ENCODE assay signal across 9 mouse cellular contexts in genomic region chr5:113490033-113490432, GRCm38 (mm10). TPM values are rescaled to one million over a fixed set of nuclear protein-coding genes. Genes with fewer than 3 reads are reported as not detected.
A peak's percentile ranks its signal among the peaks of the same experiment; 100 is the strongest.
DNase-seq lines count a peak whose midpoint lies in the region; ATAC-seq and TF ChIP-seq lines count a peak whose summit lies in the region.
"Had no signal": no experiment of that assay in that cellular context is flagged by ENCODE, and none has a peak within 500 bp of the region (broad histone marks: within the 10 kb centered on the region; RNA-seq: fewer than 3 reads in every experiment).

Wscd2 (plus strand) TSS chr5:113490333.

- H3K4me3 ChIP-seq in kidney, adult 2 months (ENCODE audit: insufficient read depth, low read depth, low read length) = peak within 1 kb of the TSS; percentile 18
- peak within 1 kb of the TSS; percentile 90 for H3K4me3 ChIP-seq in cortical plate, adult 2 months (ENCODE audit: insufficient read depth, low read length)
- H3K4me3 ChIP-seq in hindbrain, embryonic 12.5 days = peak within 1 kb of the TSS; percentile 50
- H3K4me3 ChIP-seq in liver, embryonic 13.5 days (replicated peaks) = peak within 1 kb of the TSS; percentile 18

- 60% methylated on average over 6 of the region's 6 CpGs for WGBS in kidney, adult 2 months
- WGBS in hindbrain, embryonic 12.5 days = 62% methylated on average over 6 of the region's 6 CpGs
- 54% methylated on average over 6 of the region's 6 CpGs for WGBS in liver, embryonic 13.5 days (ENCODE audit: insufficient replicate concordance)

- no peak for TF ChIP-seq CTCF in kidney, adult 2 months (conservative IDR thresholded peaks at IDR 0.05; ENCODE audit: insufficient read depth, insufficient read length, low read depth, low read length)
- TF ChIP-seq CTCF in cortical plate, adult 2 months (IDR thresholded peaks at IDR 0.05; ENCODE audit: extremely low read depth, insufficient read depth, low read length) = no peak

- DNase-seq in kidney, adult 2 months = no peak
- DNase-seq in kidney, postnatal 25 days = no peak
- DNase-seq in liver, embryonic 13.5 days = no peak
- DNase-seq in adrenal gland, adult 2 months = no peak
- DNase-seq in right cerebral cortex, postnatal 14 days = no peak

- ATAC-seq in hindbrain, embryonic 12.5 days (ENCODE audit: low FRiP score) = peak; percentile 23; the same call in 1 of the 2 replicates
- ATAC-seq in liver, embryonic 13.5 days (ENCODE audit: low read depth) = no peak
- ATAC-seq in erythroid progenitor cell, adult 5-6 weeks (replicated peaks; ENCODE audit: low FRiP score, poor library complexity, severe bottlenecking) = no peak

- peak within 1 kb of the TSS; percentile 84 for H3K4me2 ChIP-seq in hindbrain, embryonic 12.5 days (replicated peaks)
- peak within 1 kb of the TSS; percentile 29 for H3K4me2 ChIP-seq in liver, embryonic 13.5 days

- no peaks in the 10 kb centered on the region for H3K4me1 ChIP-seq in kidney, adult 2 months (ENCODE audit: control insufficient read depth, insufficient read depth, low read length)
- H3K4me1 ChIP-seq in cortical plate, adult 2 months (ENCODE audit: control insufficient read depth, insufficient read depth, low read length) = peaks cover 7% of the 10 kb centered on the region
- H3K4me1 ChIP-seq in hindbrain, embryonic 12.5 days = peaks cover 41% of the 10 kb centered on the region
- H3K4me1 ChIP-seq in liver, embryonic 13.5 days (replicated peaks) = no peaks in the 10 kb centered on the region

- TF ChIP-seq POLR2A in kidney, adult 2 months (IDR thresholded peaks at IDR 0.05; ENCODE audit: low read depth, low read length) = no peak
- TF ChIP-seq POLR2A in cortical plate, adult 2 months (IDR thresholded peaks at IDR 0.05; ENCODE audit: extremely low read depth, insufficient read depth, low read length) = no peak

- H3K27ac ChIP-seq in kidney, adult 2 months (ENCODE audit: insufficient read depth, low read depth, low read length) = no peak within 1 kb of the TSS
- H3K27ac ChIP-seq in cortical plate, adult 2 months (ENCODE audit: insufficient read depth, low read length) = peak within 1 kb of the TSS; percentile 88
- peak within 1 kb of the TSS; percentile 73 for H3K27ac ChIP-seq in hindbrain, embryonic 12.5 days
- H3K27ac ChIP-seq in liver, embryonic 13.5 days = no peak within 1 kb of the TSS

- H3K9me3 ChIP-seq in hindbrain, embryonic 12.5 days (replicated peaks) = no peaks in the 10 kb centered on the region
- no peaks in the 10 kb centered on the region for H3K9me3 ChIP-seq in liver, embryonic 13.5 days (replicated peaks)

- H3K36me3 ChIP-seq in kidney, adult 2 months (ENCODE audit: control insufficient read depth, insufficient read depth, low read length) = no peaks in the 10 kb centered on the region
- H3K36me3 ChIP-seq in hindbrain, embryonic 12.5 days = no peaks in the 10 kb centered on the region
- H3K36me3 ChIP-seq in liver, embryonic 13.5 days = no peaks in the 10 kb centered on the region

- H3K27me3 ChIP-seq in kidney, adult 2 months (replicated peaks; ENCODE audit: control insufficient read depth, insufficient read depth, low read length) = no peaks in the 10 kb centered on the region
- peaks cover 31% of the 10 kb centered on the region for H3K27me3 ChIP-seq in hindbrain, embryonic 12.5 days
- H3K27me3 ChIP-seq in liver, embryonic 13.5 days = peaks cover 43% of the 10 kb centered on the region
- H3K27me3 ChIP-seq: Patski had no signal

- H3K9ac ChIP-seq in hindbrain, embryonic 12.5 days = peak within 1 kb of the TSS; percentile 77
- no peak within 1 kb of the TSS for H3K9ac ChIP-seq in liver, embryonic 13.5 days

RNA-seq across cellular contexts. Expression of gene Wscd2, which starts in this region (rescaled TPM):
- polyA plus RNA-seq in kidney, adult 2 months (2012; rRNA removed) = 9.0 and 10.1 TPM in 2 replicates
- 28.9 and 32.3 TPM in 2 replicates for polyA plus RNA-seq in cortical plate, adult 2 months (2012; rRNA removed)
- polyA plus RNA-seq in hindbrain, embryonic 12.5 days (2016; fragmentation: Nextera tagmentation; extraction: Ambion mirVana) = 13.5 and 14.1 TPM in 2 replicates
- polyA plus RNA-seq in liver, embryonic 13.5 days (2015; fragmentation: Nextera tagmentation; extraction: Ambion mirVana) = 0.06 and 0.10 TPM in 2 replicates
- total RNA-seq in adrenal gland, adult 2 months (2021) = 1 to 10 TPM; 3.7 to 5.5 TPM
- polyA plus RNA-seq in adrenal gland, adult 2 months (2012; rRNA removed) = 5.6 and 5.9 TPM in 2 replicates
- not detected in 2 replicates for total RNA-seq in erythroid progenitor cell, adult 5-6 weeks (2015; ENCODE audit: low replicate concordance)
- total RNA-seq in erythroid progenitor cell, adult 5-6 weeks (2017; ENCODE audit: low replicate concordance) = not detected in 2 replicates

Comparison
In these comparisons a context has a peak if more than half of its experiments do, and no peak if none do; other contexts are left out.
1. RNA of gene Wscd2 (total RNA-seq): 3.7 to 5.5 TPM in adrenal gland, adult 2 months; not detected in erythroid progenitor cell, adult 5-6 weeks; every median in the first group is over 4 times any median in the second.
2. H3K27ac ChIP-seq: peak in cortical plate, adult 2 months (single experiment) and hindbrain, embryonic 12.5 days (single experiment); none in kidney, adult 2 months (single experiment) and liver, embryonic 13.5 days (single experiment).
3. H3K4me3 ChIP-seq: peak in every context shown above with its lines; median percentile 90 in cortical plate, adult 2 months; 50 in hindbrain, embryonic 12.5 days; 18 in kidney, adult 2 months; 18 in liver, embryonic 13.5 days.